24 mouse cellular contexts compared by ENCODE assay signal in the genomic region with DNA sequence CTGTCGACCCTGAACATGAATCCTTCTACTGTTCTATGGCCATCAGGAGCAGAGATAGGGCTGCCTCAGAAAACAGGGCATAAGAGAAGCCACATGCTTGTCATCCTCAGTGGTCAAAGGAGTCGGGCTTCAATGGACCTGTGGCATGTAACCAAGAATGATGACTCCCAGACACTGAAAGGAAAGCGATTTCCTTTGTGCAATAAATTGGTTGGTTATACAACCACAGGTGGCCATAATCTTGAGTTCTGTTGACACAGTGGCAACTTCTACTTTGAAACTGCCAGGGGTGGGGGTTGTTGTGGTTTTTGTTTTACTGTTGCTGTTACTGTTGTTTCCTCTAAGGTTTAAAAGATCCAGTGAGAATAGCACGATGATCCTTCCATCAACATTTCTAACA.
A peak's percentile ranks its signal among the peaks of the same experiment; 100 is the strongest.
DNase-seq lines count a peak whose midpoint lies in the region; ATAC-seq lines count a peak whose summit lies in the region.
"Had no signal": no experiment of that assay in that cellular context is flagged by ENCODE, and none has a peak within 500 bp of the region (broad histone marks: within the 10 kb centered on the region; RNA-seq: fewer than 3 reads in every experiment).

No protein-coding gene starts in this region.

- no peak overlapping the region for H3K4me2 ChIP-seq in heart, embryonic 11.5 days
- H3K4me2 ChIP-seq in forebrain, embryonic 15.5 days (replicated peaks) = no peak overlapping the region
- H3K4me2 ChIP-seq: hindbrain, embryonic 12.5 days; lung, embryonic 15.5 days had no signal

- no peaks in the 10 kb centered on the region for H3K27me3 ChIP-seq in heart, embryonic 11.5 days (ENCODE audit: control insufficient read depth, insufficient read depth, low read length)
- H3K27me3 ChIP-seq in forebrain, embryonic 15.5 days = no peaks in the 10 kb centered on the region
- H3K27me3 ChIP-seq: lung, embryonic 15.5 days had no signal

- H3K4me1 ChIP-seq in heart, embryonic 11.5 days (ENCODE audit: control insufficient read depth, insufficient read depth, low read length) = 0 out of 2 replicates have a peak, but pooled peaks cover 3% of the 10 kb centered on the region
- H3K4me1 ChIP-seq in forebrain, embryonic 15.5 days = 0 out of 2 replicates have a peak, but pooled peaks cover 4% of the 10 kb centered on the region

- no peak overlapping the region for H3K27ac ChIP-seq in heart, embryonic 11.5 days (ENCODE audit: low read depth, low read length)
- H3K27ac ChIP-seq in forebrain, embryonic 15.5 days (replicated peaks) = no peak overlapping the region
- H3K27ac ChIP-seq: forebrain, embryonic 10.5 days; heart, embryonic 10.5 days; hindbrain, embryonic 12.5 days; liver, embryonic 14.5 days; lung, embryonic 15.5 days; midbrain, embryonic 10.5 days had no signal

- no peak overlapping the region for H3K4me3 ChIP-seq in heart, embryonic 11.5 days (ENCODE audit: low read depth, low read length)
- H3K4me3 ChIP-seq in forebrain, embryonic 15.5 days = no peak overlapping the region
- H3K4me3 ChIP-seq: forebrain, embryonic 10.5 days; heart, embryonic 10.5 days; hindbrain, embryonic 12.5 days; lung, embryonic 15.5 days; midbrain, embryonic 10.5 days; myocyte had no signal

- WGBS in heart, embryonic 11.5 days (ENCODE audit: insufficient replicate concordance) = 77% methylated on average over 4 of the region's 4 CpGs
- WGBS in forebrain, embryonic 15.5 days = 86% methylated on average over 4 of the region's 4 CpGs

- no peak overlapping the region for H3K9ac ChIP-seq in heart, embryonic 11.5 days (ENCODE audit: low read depth, low read length)
- H3K9ac ChIP-seq in forebrain, embryonic 15.5 days (replicated peaks) = no peak overlapping the region
- H3K9ac ChIP-seq: hindbrain, embryonic 12.5 days; liver, embryonic 14.5 days; lung, embryonic 15.5 days had no signal

- peak; percentile 51 for DNase-seq in heart, adult 11 months
- DNase-seq in heart, postnatal 36 days = no peak
- peak; percentile 91 for DNase-seq in 416B (ENCODE audit: low read depth)
- DNase-seq in layer of hippocampus, adult 11-12 months (ENCODE audit: low spot score) = no peak
- DNase-seq: adrenal gland, postnatal 25 days; cerebellum, adult 9-11 months; kidney, adult 2 months; kidney, postnatal 10 days; layer of hippocampus, postnatal 36 days; lung, postnatal 4 days; right cerebral cortex, adult 18-20 months; right cerebral cortex, postnatal 4 days had no signal

- intact Hi-C loops in heart, postnatal 36 days (cut with DNase I) = no loop called here

- no peaks in the 10 kb centered on the region for H3K36me3 ChIP-seq in heart, embryonic 11.5 days (ENCODE audit: control insufficient read depth, insufficient read depth, low read length)
- no peaks in the 10 kb centered on the region for H3K36me3 ChIP-seq in forebrain, embryonic 15.5 days
- H3K36me3 ChIP-seq: forebrain, embryonic 10.5 days; heart, embryonic 10.5 days; hindbrain, embryonic 12.5 days; lung, embryonic 15.5 days; midbrain, embryonic 10.5 days had no signal

- H3K9me3 ChIP-seq in heart, embryonic 11.5 days (replicated peaks; ENCODE audit: control insufficient read depth, low read length) = no peaks in the 10 kb centered on the region
- no peaks in the 10 kb centered on the region for H3K9me3 ChIP-seq in forebrain, embryonic 15.5 days
- H3K9me3 ChIP-seq: forebrain, embryonic 10.5 days; heart, embryonic 10.5 days; hindbrain, embryonic 12.5 days; lung, embryonic 15.5 days; midbrain, embryonic 10.5 days had no signal

- peak; percentile 62 for ATAC-seq in common myeloid progenitor, adult 5-6 weeks (replicated peaks; ENCODE audit: low read depth, poor library complexity, severe bottlenecking)
- peak; percentile 43 for ATAC-seq in megakaryocyte, adult 5-6 weeks (ENCODE audit: poor library complexity, severe bottlenecking)
- ATAC-seq in heart, embryonic 11.5 days (replicated peaks; ENCODE audit: insufficient number of reproducible peaks, low FRiP score, low TSS enrichment) = no peak
- ATAC-seq in forebrain, embryonic 15.5 days (replicated peaks) = no peak
- ATAC-seq: midbrain, embryonic 16.5 days had no signal

Comparison
In these comparisons a context has a peak if more than half of its experiments do, and no peak if none do; other contexts are left out.
1. DNase-seq: peak in heart, adult 11 months (single experiment) and 416B (single experiment); none in heart, postnatal 36 days (0 of 2) and layer of hippocampus, adult 11-12 months (single experiment).
2. ATAC-seq: peak in common myeloid progenitor, adult 5-6 weeks (single experiment) and megakaryocyte, adult 5-6 weeks (single experiment); none in heart, embryonic 11.5 days (single experiment) and forebrain, embryonic 15.5 days (single experiment).